Mouse (Mus musculus) brain, embryonic 14.5 days (tissue): ENCODE data around the gene Gm2115. TPM values are rescaled to one million over a fixed set of nuclear protein-coding genes. Genes with fewer than 3 reads are reported as not detected.

Experiments
- DNase-seq: peaks from one replicate; pipeline ENCODE4 v3.0.0-alpha.2; 2011; ENCODE audit warnings: low read depth
- CTCF ChIP-seq: fragments of 200-500 bp; IDR thresholded peaks from 2 replicates; pipeline ENCODE4 v1.5.1; 2012; ENCODE audit warnings: inconsistent platforms, mild to moderate bottlenecking, moderate library complexity, borderline replicate concordance; ENCODE audit not compliant: insufficient read depth, insufficient read length; ENCODE audit errors: extremely low read depth
- POLR2A ChIP-seq: fragments of 200-500 bp; IDR thresholded peaks from 2 replicates; pipeline ENCODE4 v1.6.1; 2012; ENCODE audit warnings: mild to moderate bottlenecking, inconsistent platforms, borderline replicate concordance; ENCODE audit not compliant: poor library complexity, insufficient read depth, insufficient read length, severe bottlenecking; ENCODE audit errors: extremely low read depth
- polyA plus RNA-seq: library from polyadenylated mRNA; depleted of rRNA; stranded (reverse); fragments of >200 nt; gene quantifications from 2 replicates; pipeline ENCODE4 v1.2.3, GENCODE M21; 2012

Gm2115 gene
- polyA plus RNA-seq, 1 experiment: 1.1 TPM

DNA sequence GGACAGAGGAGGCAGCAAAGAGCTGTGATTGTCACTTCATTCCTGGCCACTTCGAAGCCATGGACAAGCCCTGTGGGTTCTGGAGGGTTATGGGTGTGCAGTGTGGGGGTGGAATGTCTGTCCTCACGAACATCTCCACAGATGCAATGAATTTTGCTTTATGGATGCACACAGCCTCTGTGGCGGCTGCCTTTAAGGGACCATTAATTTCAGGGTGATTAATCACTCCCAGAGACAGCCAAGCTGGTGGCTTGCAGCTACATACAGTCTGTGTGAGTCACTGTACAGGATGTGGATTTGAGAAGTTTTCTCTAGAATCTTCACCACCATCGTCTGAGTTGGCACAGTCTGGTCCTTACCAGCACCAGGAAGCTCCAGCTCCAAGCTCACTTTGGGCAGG is 17.9 kb downstream of the Gm2115 start:
- no peak for DNase-seq
- TF ChIP-seq CTCF: no peak
- TF ChIP-seq POLR2A: no peak

- no peak for DNase-seq
These were observed 22.7 kb downstream of the Gm2115 start for GRCm38 (mm10) chr7:84551472-84551871.

GRCm38 (mm10) chr7:84555294-84555693 is 26.5 kb downstream of the Gm2115 start:
- TF ChIP-seq POLR2A (no peak), CTCF (no peak)
- DNase-seq: peak; percentile 7

More at GRCm38 (mm10) chr7:84551472-84551871, 22.7 kb downstream of the Gm2115 start:
- TF ChIP-seq POLR2A (no peak), CTCF (no peak)

- DNase-seq: no peak
These were observed 28.6 kb downstream of the Gm2115 start for GRCm38 (mm10) chr7:84557332-84557731.

DNA sequence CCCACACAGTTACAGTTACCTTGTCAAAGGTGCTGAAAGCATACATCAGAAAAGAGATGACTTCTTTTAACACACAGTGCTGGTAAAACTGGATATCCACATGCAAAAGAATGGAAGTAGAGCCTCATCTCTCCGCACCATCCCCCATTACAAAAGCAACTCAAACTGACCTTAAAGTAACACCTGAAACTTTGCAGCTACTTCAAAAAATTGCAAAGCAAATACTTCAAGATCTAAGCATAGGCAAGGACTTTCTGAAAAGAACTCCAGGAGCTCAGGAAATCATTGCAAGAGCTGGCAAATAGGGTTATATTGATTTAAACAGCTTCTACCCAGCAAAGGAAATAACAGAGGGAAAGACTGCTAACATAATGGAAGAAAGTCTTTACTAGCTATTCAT is 31.7 kb downstream of the Gm2115 start:
- TF ChIP-seq POLR2A (no peak), CTCF (no peak)
- DNase-seq: no peak

More at GRCm38 (mm10) chr7:84557332-84557731, 28.6 kb downstream of the Gm2115 start:
- TF ChIP-seq CTCF (no peak), POLR2A (no peak)

GRCm38 (mm10) chr7:84564236-84564635 is 35.5 kb downstream of the Gm2115 start:
- DNase-seq: no peak

GRCm38 (mm10) chr7:84566200-84566599 is 37.4 kb downstream of the Gm2115 start:
- TF ChIP-seq CTCF (no peak), POLR2A (no peak)
- peak; percentile 13 for DNase-seq

More at GRCm38 (mm10) chr7:84564236-84564635, 35.5 kb downstream of the Gm2115 start:
- TF ChIP-seq POLR2A: no peak
- no peak for TF ChIP-seq CTCF

GRCm38 (mm10) chr7:84577034-84577433 is 48.3 kb downstream of the Gm2115 start:
- TF ChIP-seq CTCF: no peak
- no peak for TF ChIP-seq POLR2A
- DNase-seq: no peak

DNA sequence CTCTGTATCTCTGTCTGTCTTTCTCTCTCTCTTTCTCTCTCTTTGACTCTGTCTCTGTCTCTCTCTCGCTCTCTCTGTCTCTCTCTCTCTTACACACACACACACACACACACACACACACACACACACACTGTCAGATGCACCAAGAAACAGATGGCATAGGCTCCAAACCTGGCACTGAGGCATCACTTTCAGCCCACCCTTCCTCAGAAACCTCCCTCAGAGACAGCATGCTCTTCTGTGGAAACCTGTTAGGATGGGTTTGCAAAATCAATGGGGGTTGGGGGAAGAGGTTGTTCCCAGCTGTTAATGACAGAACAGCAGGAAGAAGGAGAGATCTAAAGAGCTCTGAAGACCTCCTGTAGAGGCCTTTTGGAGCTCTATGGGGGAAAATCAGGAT is 50.1 kb downstream of the Gm2115 start:
- TF ChIP-seq CTCF: no peak
- peak; percentile 14 for DNase-seq

DNA sequence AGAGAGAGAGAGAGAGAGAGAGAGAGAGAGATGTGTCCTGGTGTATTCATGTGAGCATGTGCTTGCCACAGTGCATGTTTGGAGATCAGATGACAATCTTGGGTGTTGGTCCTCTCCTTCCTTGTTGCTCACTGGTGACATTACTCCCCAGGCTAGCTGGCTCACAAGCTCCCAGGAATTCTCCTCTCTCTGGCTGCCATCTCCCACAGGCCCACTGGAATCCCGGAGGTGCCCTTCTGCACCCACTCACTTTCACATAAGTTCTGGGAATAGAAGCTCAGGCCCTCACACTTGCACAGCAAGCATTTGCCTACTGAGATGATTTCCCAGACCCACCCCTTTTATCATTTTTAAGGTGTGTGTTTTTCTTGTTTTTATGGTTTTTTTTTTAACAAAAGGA is 51.0 kb downstream of the Gm2115 start:
- TF ChIP-seq POLR2A (no peak), CTCF (no peak)
- DNase-seq: no peak

DNA sequence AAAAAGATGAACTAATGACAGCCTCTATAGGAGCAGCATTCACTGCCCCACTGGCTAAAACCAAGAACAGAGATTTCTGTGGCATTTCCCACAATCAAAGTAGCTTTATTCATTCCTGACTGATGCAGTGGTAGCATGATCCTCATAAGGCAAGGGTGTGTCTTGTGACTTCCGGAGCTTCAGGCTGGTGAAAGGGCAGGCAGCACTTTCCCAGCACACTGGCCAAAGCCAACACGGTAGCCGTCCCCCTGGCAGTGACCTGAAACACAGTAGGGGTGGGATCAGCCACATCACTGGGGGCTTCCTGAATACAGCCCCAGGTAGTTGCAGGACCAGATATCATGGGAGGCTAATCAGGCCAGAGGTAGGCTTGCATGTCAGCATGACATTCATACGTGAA is 56.3 kb downstream of the Gm2115 start:
- TF ChIP-seq POLR2A (no peak), CTCF (no peak)
- DNase-seq: no peak

DNA sequence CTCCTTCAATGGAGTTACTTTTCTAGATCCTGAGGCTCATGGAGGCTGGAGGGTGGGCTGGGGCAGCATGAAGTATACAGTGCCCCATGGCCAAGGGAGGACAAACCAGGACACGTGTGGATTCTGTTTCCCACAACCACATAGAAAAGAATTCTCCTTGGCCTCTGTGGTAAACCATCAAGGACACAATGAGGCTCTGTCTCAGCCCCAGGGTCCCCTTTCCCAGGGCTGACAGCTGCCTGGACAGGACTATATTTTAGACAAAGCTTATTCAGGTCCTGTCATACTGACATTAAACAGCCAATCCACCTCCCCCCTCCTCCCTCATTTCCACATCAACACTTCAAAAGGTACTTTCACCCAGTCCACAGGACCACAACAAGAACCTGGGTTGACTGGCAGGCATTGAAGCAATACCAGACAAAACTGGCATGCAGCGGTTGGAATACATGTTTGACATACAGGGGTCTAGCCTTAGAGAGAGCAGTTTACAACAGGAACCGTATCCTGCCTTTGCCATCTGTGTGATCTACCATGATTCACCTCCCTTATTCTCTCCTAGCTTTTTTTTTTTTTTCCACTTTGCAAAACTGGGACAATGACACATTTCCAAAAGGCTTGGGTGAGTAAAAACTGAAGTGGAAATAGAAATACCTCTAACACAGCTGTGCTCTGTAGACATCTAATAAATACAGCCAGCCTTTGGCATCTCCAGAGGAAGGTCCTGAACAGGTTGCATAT is 57.8 kb downstream of the Gm2115 start:
- TF ChIP-seq CTCF (no peak), POLR2A (no peak)
- DNase-seq: peak; percentile 80
